Mouse (Mus musculus) intestine, embryonic 15.5 days (tissue): ENCODE measurements around the gene Phc3. TPM values are rescaled to one million over a fixed set of nuclear protein-coding genes. Genes with fewer than 3 reads are reported as not detected.

Source experiments
- ATAC-seq: fragments of 200-750 bp; cut with Nextera tagmentation; 2 replicates; pipeline ENCODE4 v1.8.0; 2017; ENCODE audit warnings: moderate TSS enrichment, moderate library complexity
- H3K27ac ChIP-seq: fragments of 300-500 bp; sonication (generic); 2 replicates; pipeline ENCODE4 v1.5.1; 2015; ENCODE audit warnings: mild to moderate bottlenecking, inconsistent platforms
- H3K27me3 ChIP-seq: fragments of 300-500 bp; sonication (generic); replicated peaks from 2 replicates; pipeline ENCODE4 v1.6.1; 2015; ENCODE audit warnings: inconsistent platforms
- H3K36me3 ChIP-seq: fragments of 300-500 bp; sonication (generic); 2 replicates; pipeline ENCODE4 v1.6.1; 2015; ENCODE audit warnings: inconsistent platforms
- H3K4me1 ChIP-seq: fragments of 300-500 bp; sonication (generic); replicated peaks from 2 replicates; pipeline ENCODE4 v1.6.1; 2015; ENCODE audit warnings: inconsistent platforms
- H3K4me2 ChIP-seq: fragments of 300-500 bp; sonication (generic); replicated peaks from 2 replicates; pipeline ENCODE4 v1.6.1; 2015; ENCODE audit warnings: mild to moderate bottlenecking, inconsistent platforms
- H3K4me3 ChIP-seq: fragments of 300-500 bp; sonication (generic); replicated peaks from 2 replicates; pipeline ENCODE4 v1.5.1; 2015; ENCODE audit warnings: inconsistent platforms
- H3K9ac ChIP-seq: fragments of 300-500 bp; sonication (generic); 2 replicates; pipeline ENCODE4 v1.6.1; 2015; ENCODE audit warnings: inconsistent platforms
- H3K9me3 ChIP-seq: fragments of 300-500 bp; sonication (generic); 2 replicates; pipeline ENCODE4 v1.6.1; 2016; ENCODE audit warnings: inconsistent platforms
- WGBS: fragments of 180-500 bp; shearing (Covaris S2); methylation state at CpG from one replicate; pipeline ENCODE4 v1.1.7; 2015; 5-methylcytosine and 5-hydroxymethylcytosine counted together
- polyA plus RNA-seq: library from polyadenylated mRNA; unstranded; fragments of >200 nt; fragmentation: Nextera tagmentation; extraction: Ambion mirVana; gene quantifications from 2 replicates; pipeline ENCODE4 v1.2.1, GENCODE M21; 2015

Phc3 gene
- polyA plus RNA-seq, 1 experiment from 2014 or later, result 5.5 TPM

- peaks cover 16% of the 10 kb centered on the region for H3K4me1 ChIP-seq
- peak within 1 kb of the TSS; percentile 91 for H3K9ac ChIP-seq
- H3K4me2 ChIP-seq, result peak within 1 kb of the TSS; percentile 51
- H3K27ac ChIP-seq, result peak within 1 kb of the TSS; percentile 81
- WGBS, result 0% methylated on average over 44 of the region's 50 CpGs
- no peaks in the 10 kb centered on the region for H3K36me3 ChIP-seq
- H3K9me3 ChIP-seq, result no peaks in the 10 kb centered on the region
- peak within 1 kb of the TSS; percentile 92 for H3K4me3 ChIP-seq
- peak; percentile 97 for ATAC-seq
- no peaks in the 10 kb centered on the region for H3K27me3 ChIP-seq
These were observed 26.2 kb upstream of the Phc3 start, which contains the start of gene Prkci for GRCm38 (mm10) chr3:30995283-30995898. TSS of gene Prkci (plus strand) at chr3:30995747.

DNA sequence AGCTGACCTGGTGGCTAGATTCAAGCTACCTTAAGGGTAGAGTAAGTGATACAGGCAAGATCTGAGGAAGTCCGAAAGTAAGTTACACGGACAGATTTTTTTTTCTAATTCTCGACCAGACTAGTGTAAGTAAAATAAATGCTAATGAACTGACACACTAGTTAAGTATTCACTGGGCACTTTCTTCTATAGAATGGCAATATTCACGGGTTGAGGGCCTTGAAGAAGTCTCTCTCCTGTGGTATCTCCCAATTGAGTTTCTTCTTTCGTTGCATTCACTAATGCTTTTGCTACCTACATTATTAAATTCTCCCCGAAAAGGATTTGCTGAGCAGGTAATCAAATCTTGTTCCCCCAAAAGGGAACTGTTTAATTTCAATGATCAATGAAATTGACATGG lies 25.6 kb upstream of the Phc3 start:
- Histone ChIP-seq H3K27me3 (no peaks in the 10 kb centered on the region), H3K4me1 (peaks cover 11% of the 10 kb centered on the region), H3K4me3 (peak overlapping the region; percentile 92), H3K36me3 (no peaks in the 10 kb centered on the region), H3K27ac (no peak overlapping the region), H3K9ac (peak overlapping the region; percentile 91), H3K4me2 (peak overlapping the region; percentile 51), H3K9me3 (no peaks in the 10 kb centered on the region)
- ATAC-seq, result no peak
- WGBS, result 20% methylated on average over 6 of the region's 6 CpGs

GRCm38 (mm10) chr3:30993066-30993573 lies 23.9 kb upstream of the Phc3 start:
- ATAC-seq, result no peak

DNA sequence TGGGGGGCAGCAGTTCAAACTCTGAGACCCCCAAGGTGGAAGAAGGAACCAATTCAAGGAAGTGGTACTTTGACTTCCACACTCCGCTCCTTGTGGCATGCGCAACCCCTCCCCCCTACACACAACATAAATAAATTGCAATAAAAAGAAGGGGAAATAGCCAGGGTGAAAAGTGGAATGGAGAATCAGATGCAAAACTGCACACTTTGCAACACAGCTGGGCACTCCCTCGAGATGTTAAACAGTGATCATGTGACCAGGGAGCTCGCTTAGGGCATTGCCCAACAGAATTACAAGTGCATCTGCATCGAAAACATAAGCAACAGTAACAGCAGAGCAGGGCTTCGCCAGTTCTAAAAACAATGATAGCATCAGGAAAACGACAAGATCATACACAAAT lies 22.9 kb upstream of the Phc3 start:
- ATAC-seq, result no peak
- 75% methylated on average over 7 of the region's 7 CpGs for WGBS

More at GRCm38 (mm10) chr3:30993066-30993573, 23.9 kb upstream of the Phc3 start:
- Histone ChIP-seq H3K4me2 (no peak overlapping the region), H3K9ac (no peak overlapping the region), H3K36me3 (no peaks in the 10 kb centered on the region), H3K27ac (no peak overlapping the region), H3K9me3 (no peaks in the 10 kb centered on the region), H3K27me3 (no peaks in the 10 kb centered on the region), H3K4me3 (no peak overlapping the region), H3K4me1 (no peaks in the 10 kb centered on the region; the same call in 1 of the 2 replicates)

GRCm38 (mm10) chr3:30987396-30988318 lies 18.4 kb upstream of the Phc3 start:
- H3K4me3 ChIP-seq, result no peak overlapping the region
- no peaks in the 10 kb centered on the region for H3K36me3 ChIP-seq
- WGBS, result 68% methylated on average over 9 of the region's 9 CpGs
- no peaks in the 10 kb centered on the region for H3K9me3 ChIP-seq
- H3K27me3 ChIP-seq, result no peaks in the 10 kb centered on the region
- no peak overlapping the region for H3K27ac ChIP-seq
- H3K9ac ChIP-seq, result no peak overlapping the region
- peak; percentile 91 for ATAC-seq
- no peak overlapping the region for H3K4me2 ChIP-seq
- no peaks in the 10 kb centered on the region for H3K4me1 ChIP-seq

More for the DNA sequence above, 22.9 kb upstream of the Phc3 start:
- Histone ChIP-seq H3K36me3 (no peaks in the 10 kb centered on the region), H3K27ac (no peak overlapping the region), H3K4me3 (no peak overlapping the region), H3K9ac (no peak overlapping the region), H3K4me2 (no peak overlapping the region), H3K9me3 (no peaks in the 10 kb centered on the region), H3K27me3 (no peaks in the 10 kb centered on the region), H3K4me1 (no peaks in the 10 kb centered on the region)

DNA sequence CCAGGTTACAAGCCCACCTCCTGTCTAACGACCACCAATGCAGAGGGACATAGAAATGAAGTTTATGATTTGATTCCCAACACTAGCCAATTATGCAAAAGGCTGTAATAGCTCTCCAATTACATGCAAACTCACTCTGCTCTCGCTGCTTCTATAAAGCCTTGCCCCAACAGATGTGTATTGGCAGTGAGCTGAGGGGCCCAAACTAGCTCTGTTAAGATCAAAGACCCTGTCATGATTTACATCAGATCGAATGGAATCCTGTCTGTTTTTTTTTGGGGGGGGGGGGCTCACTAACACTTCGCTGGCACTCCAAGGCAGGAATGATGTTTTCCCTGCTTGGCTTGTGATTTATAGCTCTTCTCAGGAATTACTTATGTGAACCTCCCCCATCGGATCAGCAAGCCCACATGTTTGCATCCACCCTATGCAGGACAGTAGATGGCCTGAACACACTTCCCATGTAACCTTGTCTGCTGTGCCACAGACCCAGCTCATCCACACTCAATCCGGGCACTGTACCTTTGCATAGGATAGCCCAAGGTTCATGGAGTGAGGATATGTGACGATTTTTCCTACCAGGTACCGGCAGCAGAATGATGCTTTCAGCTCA lies 13.8 kb upstream of the Phc3 start:
- Histone ChIP-seq H3K4me1 (0 out of 2 replicates have a peak, but pooled peaks cover 3% of the 10 kb centered on the region), H3K4me2 (no peak overlapping the region), H3K27me3 (no peaks in the 10 kb centered on the region), H3K27ac (no peak overlapping the region), H3K9me3 (no peaks in the 10 kb centered on the region), H3K36me3 (no peaks in the 10 kb centered on the region), H3K4me3 (no peak overlapping the region), H3K9ac (no peak overlapping the region)
- 48% methylated on average over 8 of the region's 8 CpGs for WGBS
- ATAC-seq, result no peak

DNA sequence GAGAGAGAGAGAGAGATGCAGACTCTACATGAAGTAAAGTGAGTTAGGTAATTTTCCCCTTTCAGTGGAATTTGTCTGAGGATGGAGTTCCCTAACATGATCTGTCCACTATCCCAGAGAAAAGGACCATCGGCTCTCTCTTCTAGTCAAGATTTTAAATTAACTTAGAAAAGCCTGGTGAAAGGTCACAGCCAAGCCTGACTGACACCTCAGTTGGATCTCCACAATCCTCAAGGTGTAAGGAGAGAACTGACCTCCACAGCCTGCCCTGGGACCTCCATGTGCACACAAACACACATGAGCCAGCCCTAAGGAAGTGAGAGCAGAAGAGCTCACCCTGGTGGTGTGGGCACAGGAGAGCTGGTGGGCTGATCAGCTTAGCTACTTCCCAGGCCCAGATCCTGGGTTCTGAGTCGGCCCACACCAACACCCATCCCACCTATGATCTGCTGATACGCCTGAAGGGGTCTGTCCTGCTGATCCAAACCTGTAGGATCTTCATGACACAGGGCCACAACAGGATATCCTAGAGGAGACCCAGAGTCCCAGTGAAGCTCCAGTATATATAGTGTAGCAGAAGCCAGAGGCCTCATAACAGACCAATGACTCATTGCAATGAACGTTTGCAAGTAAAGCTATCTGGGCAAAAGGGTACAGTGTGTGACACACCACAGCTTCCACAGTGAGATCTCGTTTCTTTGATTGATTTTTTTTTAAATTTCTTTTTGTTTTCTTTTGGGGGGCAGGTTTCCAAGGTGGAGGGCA lies 12.6 kb upstream of the Phc3 start:
- Histone ChIP-seq H3K27ac (peak overlapping the region; percentile 48), H3K4me2 (no peak overlapping the region), H3K9ac (no peak overlapping the region), H3K36me3 (no peaks in the 10 kb centered on the region), H3K4me3 (no peak overlapping the region), H3K4me1 (0 out of 2 replicates have a peak, but pooled peaks cover 3% of the 10 kb centered on the region), H3K27me3 (no peaks in the 10 kb centered on the region), H3K9me3 (no peaks in the 10 kb centered on the region)
- 57% methylated on average over 5 of the region's 5 CpGs for WGBS
- ATAC-seq, result peak; percentile 82

GRCm38 (mm10) chr3:30976991-30977603 lies 7.9 kb upstream of the Phc3 start:
- H3K4me1 ChIP-seq, result 0 out of 2 replicates have a peak, but pooled peaks cover 3% of the 10 kb centered on the region
- no peak overlapping the region for H3K4me2 ChIP-seq
- no peaks in the 10 kb centered on the region for H3K9me3 ChIP-seq
- WGBS, result 47% methylated on average over 1 of the region's 1 CpGs
- H3K4me3 ChIP-seq, result no peak overlapping the region
- H3K36me3 ChIP-seq, result no peaks in the 10 kb centered on the region
- H3K27ac ChIP-seq, result peak overlapping the region; percentile 70
- H3K27me3 ChIP-seq, result no peaks in the 10 kb centered on the region
- peak; percentile 87 for ATAC-seq
- no peak overlapping the region for H3K9ac ChIP-seq

GRCm38 (mm10) chr3:30975102-30975754 lies 6.0 kb upstream of the Phc3 start:
- Histone ChIP-seq H3K9me3 (no peaks in the 10 kb centered on the region), H3K4me3 (no peak overlapping the region), H3K4me1 (no peaks in the 10 kb centered on the region), H3K36me3 (no peaks in the 10 kb centered on the region), H3K27ac (no peak overlapping the region), H3K27me3 (no peaks in the 10 kb centered on the region), H3K9ac (no peak overlapping the region), H3K4me2 (no peak overlapping the region)
- WGBS, result 55% methylated on average over 9 of the region's 9 CpGs
- ATAC-seq, result no peak

DNA sequence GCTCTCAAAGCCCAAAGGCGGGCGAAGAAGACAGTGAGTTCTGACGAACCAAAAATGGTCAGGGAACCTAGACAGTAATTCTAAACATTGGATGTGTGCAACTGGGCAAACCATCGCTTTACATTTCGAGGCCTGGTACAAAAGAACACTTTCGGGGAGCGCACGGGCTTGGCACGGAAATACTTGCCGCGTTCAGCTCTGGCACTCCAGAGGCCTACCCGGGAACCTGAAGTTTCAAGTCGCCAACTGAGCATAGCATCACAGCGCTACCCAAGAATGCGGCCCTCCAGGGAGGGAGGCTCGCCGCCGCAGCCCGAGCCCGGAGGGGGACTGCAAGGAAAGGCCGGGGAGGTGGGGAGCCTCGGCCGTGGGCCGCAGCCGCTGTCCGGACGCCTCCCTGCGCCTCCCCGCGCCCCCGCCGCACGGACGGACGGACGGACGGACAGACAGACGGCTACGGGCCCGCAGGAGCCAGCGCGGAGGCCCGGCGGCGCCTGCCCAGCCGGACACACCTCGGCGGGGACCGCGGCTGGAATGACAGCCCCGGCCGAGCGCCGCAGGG lies 603 bp downstream of the Phc3 start:
- 0 out of 2 replicates have a peak, but pooled peaks cover 3% of the 10 kb centered on the region for H3K4me1 ChIP-seq
- H3K4me3 ChIP-seq, result peak overlapping the region; percentile 86
- WGBS, result 1% methylated on average over 54 of the region's 54 CpGs
- no peaks in the 10 kb centered on the region; the same call in 1 of the 2 replicates for H3K36me3 ChIP-seq
- H3K27me3 ChIP-seq, result no peaks in the 10 kb centered on the region
- ATAC-seq, result peak; percentile 74
- H3K4me2 ChIP-seq, result peak overlapping the region; percentile 59
- H3K9me3 ChIP-seq, result no peaks in the 10 kb centered on the region
- peak overlapping the region; percentile 89 for H3K27ac ChIP-seq
- H3K9ac ChIP-seq, result peak overlapping the region; percentile 70
